Mouse (Mus musculus): ENCODE results near the gene Olfr802. TPM values are rescaled to one million over a fixed set of nuclear protein-coding genes. Genes with fewer than 3 reads are reported as not detected.

The Olfr802 gene
- not detected in 2 replicates for polyA plus RNA-seq (2015; fragmentation: Nextera tagmentation; extraction: Ambion mirVana)

GRCm38 (mm10) chr10:129688069-129688468 is at the start of gene Olfr802:
Gene Olfr802 (minus strand): TSS chr10:129688169.

GRCm38 (mm10) chr10:129729275-129729674 is 41.3 kb upstream of the Olfr802 start, which contains the start of gene Olfr805:
Gene Olfr805 (minus strand): TSS chr10:129729375.

GRCm38 (mm10) chr10:129702910-129703309 is 14.9 kb upstream of the Olfr802 start, which contains the start of gene Olfr804:
Gene Olfr804 (plus strand): TSS chr10:129703210.

GRCm38 (mm10) chr10:129694186-129694585 is 6.2 kb upstream of the Olfr802 start, which contains the start of gene Olfr803:
Gene Olfr803 (minus strand): TSS chr10:129694286.

GRCm38 (mm10) chr10:129673765-129674164 is 14.2 kb downstream of the Olfr802 start, which contains the start of gene Olfr801:
Gene Olfr801 (minus strand): TSS chr10:129673865.

GRCm38 (mm10) chr10:129657394-129657793 is 30.6 kb downstream of the Olfr802 start, which contains the start of gene Olfr800:
Gene Olfr800 (plus strand): TSS chr10:129657694.

GRCm38 (mm10) chr10:129637184-129637583 is 50.8 kb downstream of the Olfr802 start, which contains the start of gene Olfr799:
Gene Olfr799 (plus strand): TSS chr10:129637484.

GRCm38 (mm10) chr10:129627834-129628233 is 60.1 kb downstream of the Olfr802 start, which contains the start of gene Olfr798:
Gene Olfr798 (minus strand): TSS chr10:129627934.

Small RNA genes within 50 kb of the gene (microRNA-seq; reads per million reads assigned to microRNA genes)
- gene Gm24485 = 0 reads per million in 2 experiments

Other genes starting within 250 kb of the Olfr802 start
- not detected in 2 replicates for gene Olfr787, start 226.3 kb downstream of the Olfr802 start, polyA plus RNA-seq (2015; fragmentation: Nextera tagmentation; extraction: Ambion mirVana)
- not detected in 2 replicates for gene Olfr788, start 217.2 kb downstream of the Olfr802 start, polyA plus RNA-seq (2015; fragmentation: Nextera tagmentation; extraction: Ambion mirVana)
- not detected in 2 replicates for gene Olfr789, start 203.4 kb downstream of the Olfr802 start, polyA plus RNA-seq (2015; fragmentation: Nextera tagmentation; extraction: Ambion mirVana)
- gene Olfr790, start 189.7 kb downstream of the Olfr802 start, polyA plus RNA-seq (2015; fragmentation: Nextera tagmentation; extraction: Ambion mirVana) = not detected in 2 replicates
- not detected in 2 replicates for gene Olfr791, start 166.4 kb downstream of the Olfr802 start, polyA plus RNA-seq (2015; fragmentation: Nextera tagmentation; extraction: Ambion mirVana)
- not detected in 2 replicates for gene Olfr792, start 149.0 kb downstream of the Olfr802 start, polyA plus RNA-seq (2015; fragmentation: Nextera tagmentation; extraction: Ambion mirVana)
- not detected in 2 replicates for gene Olfr794, start 120.5 kb downstream of the Olfr802 start, polyA plus RNA-seq (2015; fragmentation: Nextera tagmentation; extraction: Ambion mirVana)
- gene Olfr796, start 75.6 kb downstream of the Olfr802 start, polyA plus RNA-seq (2015; fragmentation: Nextera tagmentation; extraction: Ambion mirVana) = not detected in 2 replicates
- gene Olfr798, start 60.2 kb downstream of the Olfr802 start, polyA plus RNA-seq (2015; fragmentation: Nextera tagmentation; extraction: Ambion mirVana) = not detected in 2 replicates
- gene Olfr799, start 50.7 kb downstream of the Olfr802 start, polyA plus RNA-seq (2015; fragmentation: Nextera tagmentation; extraction: Ambion mirVana) = not detected in 2 replicates
- gene Olfr800, start 30.5 kb downstream of the Olfr802 start, polyA plus RNA-seq (2015; fragmentation: Nextera tagmentation; extraction: Ambion mirVana) = not detected in 2 replicates
- not detected in 2 replicates for gene Olfr801, start 14.3 kb downstream of the Olfr802 start, polyA plus RNA-seq (2015; fragmentation: Nextera tagmentation; extraction: Ambion mirVana)
- gene Olfr803, start 6.1 kb upstream of the Olfr802 start, polyA plus RNA-seq (2015; fragmentation: Nextera tagmentation; extraction: Ambion mirVana) = not detected in 2 replicates
- not detected in 2 replicates for gene Olfr804, start 15.0 kb upstream of the Olfr802 start, polyA plus RNA-seq (2015; fragmentation: Nextera tagmentation; extraction: Ambion mirVana)
- gene Olfr805, start 41.2 kb upstream of the Olfr802 start, polyA plus RNA-seq (2015; fragmentation: Nextera tagmentation; extraction: Ambion mirVana) = not detected in 2 replicates
- gene Olfr806, start 53.8 kb upstream of the Olfr802 start, polyA plus RNA-seq (2015; fragmentation: Nextera tagmentation; extraction: Ambion mirVana) = not detected in 2 replicates
- not detected in 2 replicates for gene Olfr807, start 69.6 kb upstream of the Olfr802 start, polyA plus RNA-seq (2015; fragmentation: Nextera tagmentation; extraction: Ambion mirVana)
- gene Olfr808, start 77.3 kb upstream of the Olfr802 start, polyA plus RNA-seq (2015; fragmentation: Nextera tagmentation; extraction: Ambion mirVana) = not detected in 2 replicates
- not detected in 2 replicates for gene Olfr809, start 86.5 kb upstream of the Olfr802 start, polyA plus RNA-seq (2015; fragmentation: Nextera tagmentation; extraction: Ambion mirVana)
- gene Olfr810, start 106.7 kb upstream of the Olfr802 start, polyA plus RNA-seq (2015; fragmentation: Nextera tagmentation; extraction: Ambion mirVana) = not detected in 2 replicates
- gene Olfr811, start 116.2 kb upstream of the Olfr802 start, polyA plus RNA-seq (2015; fragmentation: Nextera tagmentation; extraction: Ambion mirVana) = not detected in 2 replicates
- gene Olfr812, start 157.9 kb upstream of the Olfr802 start, polyA plus RNA-seq (2015; fragmentation: Nextera tagmentation; extraction: Ambion mirVana) = not detected in 2 replicates
- not detected in 2 replicates for gene Olfr813, start 167.2 kb upstream of the Olfr802 start, polyA plus RNA-seq (2015; fragmentation: Nextera tagmentation; extraction: Ambion mirVana)
- not detected in 2 replicates for gene Olfr814, start 191.7 kb upstream of the Olfr802 start, polyA plus RNA-seq (2015; fragmentation: Nextera tagmentation; extraction: Ambion mirVana)
- gene Olfr815, start 217.7 kb upstream of the Olfr802 start, polyA plus RNA-seq (2015; fragmentation: Nextera tagmentation; extraction: Ambion mirVana) = not detected in 2 replicates
- not detected in 2 replicates for gene Olfr816, start 227.4 kb upstream of the Olfr802 start, polyA plus RNA-seq (2015; fragmentation: Nextera tagmentation; extraction: Ambion mirVana)

All from skeletal muscle tissue, postnatal 0 days (tissue).